Mouse (Mus musculus): ENCODE data around the gene A630095N17Rik. TPM values are rescaled to one million over a fixed set of nuclear protein-coding genes. Genes with fewer than 3 reads are reported as not detected.
A peak's percentile ranks its signal among the peaks of the same experiment; 100 is the strongest.

A630095N17Rik gene
- polyA plus RNA-seq (2012; ENCODE audit: insufficient read depth, insufficient read length, missing spikeins), result not detected in 2 replicates

DNA sequence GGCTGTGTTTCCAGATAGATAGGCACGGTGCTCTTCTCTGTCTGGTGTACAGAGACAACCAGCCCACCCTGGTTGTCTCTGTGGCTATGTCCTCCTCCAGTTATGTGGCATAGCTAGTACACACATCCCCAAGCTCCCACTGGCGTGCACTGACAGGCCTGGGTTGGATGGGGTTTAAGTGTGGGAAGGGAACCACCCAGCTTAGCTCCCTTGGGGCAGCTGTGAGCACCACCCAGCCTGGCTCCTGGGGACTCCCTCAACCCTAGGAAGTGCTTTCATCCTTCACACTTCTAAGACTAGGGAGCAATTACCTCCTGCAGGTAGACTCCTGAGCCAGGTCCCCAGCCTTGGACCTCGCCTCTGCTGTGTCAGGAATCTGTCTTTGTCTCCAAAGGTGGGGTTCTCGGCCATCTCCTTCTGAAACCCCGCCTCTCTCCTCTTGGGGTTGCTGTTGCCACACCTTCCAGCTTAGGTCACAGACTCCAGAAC, at the start of gene A630095N17Rik:
A630095N17Rik (minus strand) TSS at position 439 of the 489 bp plus-strand sequence.
- no peak within 1 kb of the TSS for H3K27ac ChIP-seq (ENCODE audit: insufficient read depth, low read depth, low read length)
- no peak within 1 kb of the TSS for H3K4me3 ChIP-seq (ENCODE audit: insufficient read depth, low read length)
- peaks cover 13% of the 10 kb centered on the region for H3K4me1 ChIP-seq (ENCODE audit: control insufficient read depth, insufficient read depth, low read length)
- TF ChIP-seq CTCF (IDR thresholded peaks at IDR 0.05; ENCODE audit: low read depth, low read length), result no peak
- no peak for TF ChIP-seq POLR2A (IDR thresholded peaks at IDR 0.05; ENCODE audit: borderline replicate concordance, low read depth, low read length)

DNA sequence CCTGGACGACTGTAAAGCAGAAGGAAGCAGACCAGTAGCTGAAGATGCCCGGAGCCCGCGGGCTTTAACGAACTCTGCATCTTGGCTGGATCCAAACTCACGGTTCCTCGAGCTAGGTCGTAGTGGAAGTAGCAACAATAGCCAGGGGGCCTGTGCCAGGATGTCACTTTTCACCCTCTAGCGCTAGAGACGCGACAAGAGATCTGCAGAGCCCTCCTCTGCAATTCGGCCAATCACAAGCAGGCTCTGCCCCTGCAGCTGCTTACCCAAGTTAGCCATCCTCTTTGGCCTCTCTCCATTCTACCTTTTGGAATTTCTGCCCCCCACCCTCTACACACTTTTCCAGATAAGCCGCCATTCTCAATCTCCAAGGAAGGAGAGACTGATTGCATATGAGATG, 46.3 kb upstream of the A630095N17Rik start, which contains the start of gene Resp18:
Resp18 (minus strand) TSS at position 188 of the 400 bp plus-strand sequence.
- Histone ChIP-seq H3K4me1 (ENCODE audit: control insufficient read depth, insufficient read depth, low read length) (peaks cover 2% of the 10 kb centered on the region; the same call in 1 of the 2 replicates), H3K27ac (ENCODE audit: insufficient read depth, low read depth, low read length) (no peak within 1 kb of the TSS), H3K4me3 (ENCODE audit: insufficient read depth, low read length) (no peak within 1 kb of the TSS)
- TF ChIP-seq CTCF (IDR thresholded peaks at IDR 0.05; ENCODE audit: low read depth, low read length) (no peak), POLR2A (IDR thresholded peaks at IDR 0.05; ENCODE audit: borderline replicate concordance, low read depth, low read length) (no peak)

DNA sequence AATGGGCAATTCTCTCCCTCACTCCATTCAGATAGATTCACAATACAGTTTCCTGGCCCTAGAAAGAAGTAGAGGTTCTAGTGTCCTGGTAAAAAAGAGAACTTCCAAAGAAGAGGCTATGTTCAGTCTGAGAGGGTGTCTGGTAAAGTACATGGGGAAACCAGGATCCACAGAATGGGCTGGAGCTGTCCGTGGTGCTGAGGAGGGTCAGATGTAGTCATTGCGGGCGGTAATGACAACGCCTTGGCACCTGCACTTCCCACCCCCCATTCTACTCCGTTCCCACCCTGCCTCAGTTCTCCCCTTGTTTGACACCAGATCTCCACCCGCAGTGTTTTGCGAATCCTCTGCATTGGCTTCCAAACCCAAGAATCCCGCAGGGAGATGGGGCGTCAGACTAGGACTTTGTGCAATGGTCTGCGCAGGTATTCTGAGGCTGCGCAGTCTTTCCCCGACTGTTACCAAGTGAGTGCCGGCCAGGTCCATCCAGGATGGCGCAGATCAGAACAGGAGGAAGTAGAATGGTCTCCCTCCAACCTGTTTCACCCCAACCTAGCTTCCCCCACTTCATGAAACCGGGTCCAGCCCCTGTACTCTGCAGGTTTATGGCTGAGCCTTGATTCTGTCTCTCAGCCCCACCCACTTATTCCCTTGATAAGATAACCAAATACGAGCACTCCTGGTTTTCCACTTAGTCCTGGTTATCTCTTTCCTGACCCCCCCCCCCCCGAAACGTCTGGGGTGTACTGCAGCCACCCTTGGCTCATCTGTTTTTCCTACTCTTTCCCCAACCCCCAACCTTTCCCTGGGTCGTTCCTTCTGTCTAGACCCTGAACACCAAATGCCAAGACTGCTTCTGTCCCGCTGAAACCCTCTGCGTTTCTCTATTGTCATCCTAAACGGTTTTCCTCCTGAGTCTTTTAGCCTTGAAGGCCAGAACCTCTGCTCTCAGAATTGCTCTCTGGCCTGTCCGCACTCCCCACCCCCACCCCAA, 45.6 kb upstream of the A630095N17Rik start:
- Histone ChIP-seq H3K27ac (ENCODE audit: insufficient read depth, low read depth, low read length) (no peak overlapping the region), H3K4me3 (ENCODE audit: insufficient read depth, low read length) (no peak overlapping the region), H3K4me1 (ENCODE audit: control insufficient read depth, insufficient read depth, low read length) (peaks cover 2% of the 10 kb centered on the region; the same call in 1 of the 2 replicates)
- no peak for TF ChIP-seq POLR2A (IDR thresholded peaks at IDR 0.05; ENCODE audit: borderline replicate concordance, low read depth, low read length)
- TF ChIP-seq CTCF (IDR thresholded peaks at IDR 0.05; ENCODE audit: low read depth, low read length), result no peak

DNA sequence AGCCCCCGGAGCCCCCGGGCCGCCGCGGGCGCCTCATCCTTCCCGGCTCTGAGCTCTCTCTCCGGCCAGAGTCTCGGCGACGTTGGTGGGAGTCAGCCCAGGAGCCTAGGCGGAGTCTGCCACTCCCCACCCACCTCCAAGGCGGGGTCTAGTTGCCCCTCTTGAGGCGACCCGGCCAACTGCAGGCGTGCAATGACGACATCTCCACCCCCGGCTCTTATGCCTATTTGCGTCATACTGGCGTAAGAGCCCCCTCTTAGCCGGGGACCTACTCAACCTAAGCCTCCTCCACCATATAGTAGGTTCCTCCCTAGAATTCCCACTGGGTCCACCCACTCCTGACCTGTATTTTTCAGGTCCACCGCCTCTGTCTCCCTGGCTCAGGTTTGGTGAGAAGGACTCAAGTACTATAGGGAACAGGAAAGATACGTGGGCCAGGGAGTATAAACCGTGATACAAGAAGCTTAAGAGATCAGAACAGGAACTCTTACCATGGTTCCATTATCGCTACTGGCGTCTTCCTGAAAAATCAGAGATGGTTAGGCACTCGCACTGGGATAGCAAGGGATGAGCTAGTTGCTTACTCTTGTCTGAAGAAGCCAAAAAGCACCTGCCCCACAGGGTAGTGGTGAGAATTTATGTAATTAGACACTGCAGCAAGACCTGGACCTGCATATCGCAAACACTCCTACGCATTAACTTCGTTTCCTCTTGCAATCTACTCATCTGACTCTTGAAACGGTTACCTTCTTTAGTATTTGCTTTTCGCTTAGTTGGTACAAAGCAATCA, 32.4 kb upstream of the A630095N17Rik start, which contains the start of gene Ptprn:
Ptprn (minus strand) TSS at position 412 of the 790 bp plus-strand sequence.
- TF ChIP-seq CTCF (IDR thresholded peaks at IDR 0.05; ENCODE audit: low read depth, low read length) (no peak), POLR2A (IDR thresholded peaks at IDR 0.05; ENCODE audit: borderline replicate concordance, low read depth, low read length) (no peak)
- Histone ChIP-seq H3K4me1 (ENCODE audit: control insufficient read depth, insufficient read depth, low read length) (peaks cover 4% of the 10 kb centered on the region; the same call in 1 of the 2 replicates), H3K27ac (ENCODE audit: insufficient read depth, low read depth, low read length) (no peak within 1 kb of the TSS), H3K4me3 (ENCODE audit: insufficient read depth, low read length) (no peak within 1 kb of the TSS; the same call in 1 of the 2 replicates)

DNA sequence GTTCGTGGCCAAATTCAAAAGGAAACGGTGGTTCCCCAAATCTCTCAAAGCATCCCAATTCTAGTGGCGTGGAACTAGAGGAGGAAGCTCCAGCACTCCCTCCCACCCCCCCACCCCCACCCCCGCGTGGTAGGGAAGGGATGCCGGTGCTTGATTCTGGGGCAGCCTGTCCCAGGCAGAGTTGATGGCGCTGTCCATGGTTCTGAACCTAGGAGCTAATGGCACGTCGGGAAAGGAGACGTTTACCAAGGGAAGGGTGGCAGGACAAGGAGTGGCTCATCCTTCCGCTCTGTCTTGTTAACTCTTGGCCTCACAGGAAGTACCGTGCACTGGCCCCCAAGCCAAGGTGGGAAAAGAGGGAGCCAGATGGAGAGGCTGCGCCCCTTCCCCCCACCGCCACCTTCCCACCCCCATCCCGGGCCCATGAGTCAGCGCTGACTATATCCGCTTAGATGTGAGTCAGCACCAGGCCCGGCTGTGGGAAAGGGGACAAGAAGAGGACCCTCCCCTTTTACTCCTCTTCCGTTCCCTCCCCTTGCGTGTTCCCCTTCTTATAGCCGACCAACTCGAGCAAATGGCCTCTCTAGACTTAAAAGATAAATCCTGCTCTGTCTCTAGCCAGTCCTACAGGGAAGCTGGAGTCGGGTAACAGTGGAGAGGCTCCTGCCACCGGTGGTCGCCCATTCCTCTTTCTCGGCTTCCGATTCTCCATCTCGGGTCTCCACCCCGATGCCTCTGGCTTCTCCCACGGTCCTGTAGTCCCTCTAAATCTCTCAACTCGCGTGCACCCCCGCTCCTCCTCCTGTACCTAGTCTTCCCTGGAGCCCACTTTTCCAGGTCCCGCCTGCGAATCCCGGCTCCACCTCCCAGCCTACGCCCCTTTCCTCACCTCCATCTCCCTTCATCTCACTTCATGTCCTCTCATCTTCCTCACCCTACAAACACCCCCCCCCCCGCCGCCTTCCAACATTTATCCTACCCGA, 31.4 kb upstream of the A630095N17Rik start:
- Histone ChIP-seq H3K27ac (ENCODE audit: insufficient read depth, low read depth, low read length) (no peak overlapping the region), H3K4me1 (ENCODE audit: control insufficient read depth, insufficient read depth, low read length) (peaks cover 4% of the 10 kb centered on the region; the same call in 1 of the 2 replicates), H3K4me3 (ENCODE audit: insufficient read depth, low read length) (no peak overlapping the region; the same call in 1 of the 2 replicates)
- TF ChIP-seq CTCF (IDR thresholded peaks at IDR 0.05; ENCODE audit: low read depth, low read length) (no peak), POLR2A (IDR thresholded peaks at IDR 0.05; ENCODE audit: borderline replicate concordance, low read depth, low read length) (no peak)

DNA sequence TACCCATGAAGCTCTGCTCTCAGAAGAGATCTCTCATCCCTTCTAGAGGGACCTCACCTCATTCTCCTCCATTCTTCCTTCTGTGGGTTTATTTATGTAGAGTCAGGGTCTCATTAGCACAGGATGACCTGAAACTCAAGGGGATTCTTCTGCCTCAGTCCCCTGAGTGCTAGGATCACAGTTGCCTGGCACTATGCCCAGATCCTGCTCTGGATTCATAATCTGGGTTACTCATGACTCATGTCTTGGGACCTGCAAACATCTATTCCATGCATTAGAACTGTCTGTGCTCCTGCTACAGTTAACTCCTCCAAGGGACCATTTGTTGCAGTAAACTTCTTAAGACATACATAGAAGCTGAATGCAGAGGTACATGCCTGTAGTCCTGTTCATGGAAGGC, 29.4 kb upstream of the A630095N17Rik start:
- Histone ChIP-seq H3K27ac (ENCODE audit: insufficient read depth, low read depth, low read length) (no peak overlapping the region), H3K4me1 (ENCODE audit: control insufficient read depth, insufficient read depth, low read length) (peaks cover 4% of the 10 kb centered on the region; the same call in 1 of the 2 replicates), H3K4me3 (ENCODE audit: insufficient read depth, low read length) (no peak overlapping the region)
- TF ChIP-seq CTCF (IDR thresholded peaks at IDR 0.05; ENCODE audit: low read depth, low read length) (no peak), POLR2A (IDR thresholded peaks at IDR 0.05; ENCODE audit: borderline replicate concordance, low read depth, low read length) (no peak)

DNA sequence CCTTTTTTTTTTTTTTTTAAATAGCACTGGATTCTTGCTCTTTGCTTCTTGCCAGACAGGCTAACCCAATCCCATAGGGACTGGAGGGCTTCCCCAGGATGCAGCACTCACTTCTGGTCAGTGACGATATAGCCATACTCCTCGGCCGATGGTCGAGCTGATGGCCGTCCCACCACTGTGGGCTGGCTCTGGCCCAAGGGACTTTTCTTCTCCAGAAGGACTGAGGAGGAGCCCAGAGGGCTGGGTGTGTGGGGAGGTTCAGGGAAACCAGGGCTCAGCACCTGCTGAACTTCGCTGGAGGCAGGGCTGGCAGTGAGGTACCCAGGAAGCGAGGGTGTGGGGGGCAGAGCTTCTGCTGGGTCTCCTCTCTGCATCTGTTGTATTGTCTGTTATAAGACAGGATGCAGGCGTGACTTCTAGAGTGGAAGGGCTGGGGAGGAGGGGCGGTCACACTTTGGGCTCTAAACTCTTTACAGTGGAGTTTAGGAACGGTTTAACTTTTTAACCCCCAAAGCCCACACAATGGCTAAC, 23.7 kb upstream of the A630095N17Rik start:
- H3K4me3 ChIP-seq (ENCODE audit: insufficient read depth, low read length), result no peak overlapping the region
- no peak for TF ChIP-seq CTCF (IDR thresholded peaks at IDR 0.05; ENCODE audit: low read depth, low read length)
- no peak for TF ChIP-seq POLR2A (IDR thresholded peaks at IDR 0.05; ENCODE audit: borderline replicate concordance, low read depth, low read length)
- H3K4me1 ChIP-seq (ENCODE audit: control insufficient read depth, insufficient read depth, low read length), result peaks cover 3% of the 10 kb centered on the region
- no peak overlapping the region for H3K27ac ChIP-seq (ENCODE audit: insufficient read depth, low read depth, low read length)

DNA sequence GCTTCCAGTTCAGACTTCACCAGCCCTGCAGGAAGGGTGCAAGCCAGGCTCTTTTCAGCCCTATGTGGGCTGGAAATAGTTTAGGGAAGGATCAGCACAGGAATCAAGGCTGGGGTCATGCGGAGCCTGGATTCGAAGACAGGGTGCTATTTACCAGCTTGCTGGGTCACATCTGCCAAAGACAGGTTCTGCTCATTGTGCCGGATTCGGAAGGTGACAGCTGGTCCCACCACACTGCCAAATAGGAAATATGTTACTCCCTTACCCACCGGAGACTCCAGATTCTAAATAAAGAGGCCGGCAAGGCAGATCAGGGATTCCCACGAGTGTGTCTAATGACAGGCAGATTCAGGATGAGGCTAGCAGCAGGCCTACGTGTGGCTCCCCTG, 22.7 kb upstream of the A630095N17Rik start:
- TF ChIP-seq CTCF (IDR thresholded peaks at IDR 0.05; ENCODE audit: low read depth, low read length), result 0 out of 2 replicates have a peak, but pooled peaks have one; percentile 4
- no peak for TF ChIP-seq POLR2A (IDR thresholded peaks at IDR 0.05; ENCODE audit: borderline replicate concordance, low read depth, low read length)
- no peak overlapping the region for H3K4me3 ChIP-seq (ENCODE audit: insufficient read depth, low read length)
- no peak overlapping the region for H3K27ac ChIP-seq (ENCODE audit: insufficient read depth, low read depth, low read length)
- peaks cover 3% of the 10 kb centered on the region for H3K4me1 ChIP-seq (ENCODE audit: control insufficient read depth, insufficient read depth, low read length)

Data from bone marrow macrophage, adult 2 months (primary cell).